Mouse (Mus musculus): ENCODE measurements around the gene Pus10. TPM values are rescaled to one million over a fixed set of nuclear protein-coding genes. Genes with fewer than 3 reads are reported as not detected.

The Pus10 gene
- polyA plus RNA-seq, 1 experiment from 2014 or later, result 11.5 TPM

- Histone ChIP-seq H3K27me3 (ENCODE audit: control insufficient read depth, insufficient read depth, low read depth, low read length) (no peaks in the 10 kb centered on the region; the same call in 1 of the 2 replicates), H3K4me1 (ENCODE audit: control insufficient read depth, insufficient read depth, low read length) (peaks cover 9% of the 10 kb centered on the region), H3K4me3 (ENCODE audit: low read depth, low read length) (no peak overlapping the region), H3K36me3 (ENCODE audit: control insufficient read depth, insufficient read depth, low read length) (no peaks in the 10 kb centered on the region), H3K4me2 (ENCODE audit: low read length) (no peak overlapping the region), H3K27ac (ENCODE audit: low read length) (no peak overlapping the region), H3K9me3 (replicated peaks; ENCODE audit: control insufficient read depth, low read length, poor library complexity, severe bottlenecking) (no peaks in the 10 kb centered on the region), H3K9ac (ENCODE audit: low read depth, low read length) (no peak overlapping the region)
- 27% methylated on average over 1 of the region's 1 CpGs for WGBS
- ATAC-seq, result no peak
These were observed 107.0 kb downstream of the Pus10 start for GRCm38 (mm10) chr11:23772471-23772870.

- no peak overlapping the region for H3K9ac ChIP-seq (ENCODE audit: low read depth, low read length)
- 94% methylated on average over 8 of the region's 8 CpGs for WGBS
- no peaks in the 10 kb centered on the region for H3K4me1 ChIP-seq (ENCODE audit: control insufficient read depth, insufficient read depth, low read length)
- H3K4me2 ChIP-seq (ENCODE audit: low read length), result no peak overlapping the region
- no peak overlapping the region for H3K27ac ChIP-seq (ENCODE audit: low read length)
- no peaks in the 10 kb centered on the region for H3K27me3 ChIP-seq (ENCODE audit: control insufficient read depth, insufficient read depth, low read depth, low read length)
- no peak for ATAC-seq
- H3K9me3 ChIP-seq (replicated peaks; ENCODE audit: control insufficient read depth, low read length, poor library complexity, severe bottlenecking), result no peaks in the 10 kb centered on the region
- H3K36me3 ChIP-seq (ENCODE audit: control insufficient read depth, insufficient read depth, low read length), result no peaks in the 10 kb centered on the region
- no peak overlapping the region for H3K4me3 ChIP-seq (ENCODE audit: low read depth, low read length)
These were observed 113.3 kb downstream of the Pus10 start for GRCm38 (mm10) chr11:23778787-23779201.

GRCm38 (mm10) chr11:23782038-23782437 lies 116.6 kb downstream of the Pus10 start:
- Histone ChIP-seq H3K4me2 (ENCODE audit: low read length) (no peak overlapping the region), H3K9me3 (replicated peaks; ENCODE audit: control insufficient read depth, low read length, poor library complexity, severe bottlenecking) (no peaks in the 10 kb centered on the region), H3K27me3 (ENCODE audit: control insufficient read depth, insufficient read depth, low read depth, low read length) (no peaks in the 10 kb centered on the region), H3K4me1 (ENCODE audit: control insufficient read depth, insufficient read depth, low read length) (no peaks in the 10 kb centered on the region), H3K4me3 (ENCODE audit: low read depth, low read length) (no peak overlapping the region), H3K9ac (ENCODE audit: low read depth, low read length) (no peak overlapping the region), H3K36me3 (ENCODE audit: control insufficient read depth, insufficient read depth, low read length) (no peaks in the 10 kb centered on the region), H3K27ac (ENCODE audit: low read length) (no peak overlapping the region)
- 86% methylated on average over 3 of the region's 3 CpGs for WGBS
- no peak for ATAC-seq

Other genes starting within 250 kb of the Pus10 start
- 105 and 108 TPM in 2 replicates for gene Ahsa2, start 167.6 kb upstream of the Pus10 start, polyA plus RNA-seq (2015; fragmentation: Nextera tagmentation; extraction: Ambion mirVana)
- not detected in 2 replicates for gene 1700093K21Rik, start 144.5 kb upstream of the Pus10 start, polyA plus RNA-seq (2015; fragmentation: Nextera tagmentation; extraction: Ambion mirVana)
- gene 0610010F05Rik, start 32.0 kb upstream of the Pus10 start, polyA plus RNA-seq (2015; fragmentation: Nextera tagmentation; extraction: Ambion mirVana), result 138 and 150 TPM in 2 replicates
- gene Pex13, start 285 bp downstream of the Pus10 start, polyA plus RNA-seq (2015; fragmentation: Nextera tagmentation; extraction: Ambion mirVana), result 34.1 and 37.0 TPM in 2 replicates
- 0.39 TPM in 2 replicates for gene Rel, start 105.3 kb downstream of the Pus10 start, polyA plus RNA-seq (2015; fragmentation: Nextera tagmentation; extraction: Ambion mirVana)
- 21.5 and 22.7 TPM in 2 replicates for gene Papolg, start 229.6 kb downstream of the Pus10 start, polyA plus RNA-seq (2015; fragmentation: Nextera tagmentation; extraction: Ambion mirVana)

Measured in midbrain, embryonic 16.5 days (tissue).